Mouse (Mus musculus) intestine, embryonic 16.5 days (tissue): Measurements from ENCODE around the gene Fgfr2. TPM values are rescaled to one million over a fixed set of nuclear protein-coding genes. Genes with fewer than 3 reads are reported as not detected.

ENCODE experiments used
- ATAC-seq: fragments of 200-750 bp; cut with Nextera tagmentation; 2 replicates; pipeline ENCODE4 v1.8.0; 2017; ENCODE audit warnings: moderate TSS enrichment, moderate library complexity
- H3K27ac ChIP-seq: fragments of 300-500 bp; sonication (generic); 2 replicates; pipeline ENCODE4 v1.5.1; 2014; ENCODE audit warnings: mild to moderate bottlenecking, low read length
- H3K27me3 ChIP-seq: fragments of 300-500 bp; sonication (generic); replicated peaks from 2 replicates; pipeline ENCODE4 v1.6.1; 2014; ENCODE audit warnings: low read length, control low read depth, mixed read lengths; ENCODE audit not compliant: control insufficient read depth, insufficient read depth
- H3K36me3 ChIP-seq: fragments of 300-500 bp; sonication (generic); 2 replicates; pipeline ENCODE4 v1.6.1; 2014; ENCODE audit warnings: low read length, control low read depth; ENCODE audit not compliant: control insufficient read depth, insufficient read depth
- H3K4me1 ChIP-seq: fragments of 300-500 bp; sonication (generic); 2 replicates; pipeline ENCODE4 v1.6.1; 2014; ENCODE audit warnings: low read length, control low read depth, mixed read lengths; ENCODE audit not compliant: control insufficient read depth, insufficient read depth
- H3K4me2 ChIP-seq: fragments of 300-500 bp; sonication (generic); 2 replicates; pipeline ENCODE4 v1.6.1; 2014; ENCODE audit warnings: low read depth, low read length, control low read depth
- H3K4me3 ChIP-seq: fragments of 300-500 bp; sonication (generic); 2 replicates; pipeline ENCODE4 v1.5.1; 2014; ENCODE audit warnings: mild to moderate bottlenecking, low read length
- H3K9ac ChIP-seq: fragments of 300-500 bp; sonication (generic); 2 replicates; pipeline ENCODE4 v1.6.1; 2014; ENCODE audit warnings: low read depth, low read length
- H3K9me3 ChIP-seq: fragments of 300-500 bp; sonication (generic); 2 replicates; pipeline ENCODE4 v1.6.1; 2016; ENCODE audit warnings: low read length, control low read depth; ENCODE audit not compliant: control insufficient read depth
- WGBS: fragments of 180-500 bp; shearing (Covaris S2); extraction: QIAGEN DNeasy Blood & Tissue Kit; methylation state at CpG from one replicate; pipeline ENCODE4 v1.1.7; 2014; 5-methylcytosine and 5-hydroxymethylcytosine counted together
- polyA plus RNA-seq: library from polyadenylated mRNA; unstranded; fragments of >200 nt; fragmentation: Nextera tagmentation; extraction: Ambion mirVana; gene quantifications from 2 replicates; pipeline ENCODE4 v1.2.1, GENCODE M21; 2015

Fgfr2 gene
- polyA plus RNA-seq, 1 experiment from 2014 or later: 47.3 TPM

GRCm38 (mm10) chr7:132786011-132786410, 337.1 kb downstream of the Fgfr2 start:
- peak; percentile 49; the same call in 1 of the 2 replicates for ATAC-seq
- Histone ChIP-seq H3K27me3 (no peaks in the 10 kb centered on the region), H3K9me3 (no peaks in the 10 kb centered on the region), H3K36me3 (no peaks in the 10 kb centered on the region), H3K27ac (peak overlapping the region; percentile 71), H3K4me3 (no peak overlapping the region), H3K9ac (no peak overlapping the region), H3K4me2 (0 out of 2 replicates have a peak overlapping the region, but pooled peaks have one; percentile 0), H3K4me1 (peaks cover 54% of the 10 kb centered on the region)
- 30% methylated on average over 7 of the region's 7 CpGs for WGBS

GRCm38 (mm10) chr7:132784101-132784500, 339.0 kb downstream of the Fgfr2 start:
- no peaks in the 10 kb centered on the region for H3K27me3 ChIP-seq
- no peaks in the 10 kb centered on the region for H3K9me3 ChIP-seq
- no peaks in the 10 kb centered on the region; the same call in 1 of the 2 replicates for H3K36me3 ChIP-seq
- 78% methylated on average over 5 of the region's 5 CpGs for WGBS
- H3K4me3 ChIP-seq: no peak overlapping the region
- H3K27ac ChIP-seq: no peak overlapping the region
- peaks cover 56% of the 10 kb centered on the region for H3K4me1 ChIP-seq
- no peak overlapping the region for H3K4me2 ChIP-seq
- H3K9ac ChIP-seq: no peak overlapping the region
- ATAC-seq: no peak

- no peak for ATAC-seq
- Histone ChIP-seq H3K4me3 (no peak overlapping the region), H3K9me3 (no peaks in the 10 kb centered on the region), H3K36me3 (no peaks in the 10 kb centered on the region; the same call in 1 of the 2 replicates), H3K27ac (peak overlapping the region; percentile 3; the same call in 1 of the 2 replicates), H3K27me3 (no peaks in the 10 kb centered on the region), H3K4me2 (no peak overlapping the region), H3K4me1 (peaks cover 43% of the 10 kb centered on the region), H3K9ac (no peak overlapping the region)
- 48% methylated on average over 6 of the region's 6 CpGs for WGBS
Observed at GRCm38 (mm10) chr7:132781850-132782249, 341.3 kb downstream of the Fgfr2 start.

- H3K27me3 ChIP-seq: no peaks in the 10 kb centered on the region
- no peak for ATAC-seq
- peak overlapping the region; percentile 38 for H3K27ac ChIP-seq
- WGBS: 36% methylated on average over 7 of the region's 7 CpGs
- H3K4me1 ChIP-seq: peaks cover 39% of the 10 kb centered on the region
- no peak overlapping the region for H3K4me2 ChIP-seq
- H3K4me3 ChIP-seq: no peak overlapping the region
- H3K36me3 ChIP-seq: no peaks in the 10 kb centered on the region; the same call in 1 of the 2 replicates
- no peaks in the 10 kb centered on the region for H3K9me3 ChIP-seq
- no peak overlapping the region for H3K9ac ChIP-seq
Observed at GRCm38 (mm10) chr7:132781130-132781814, 341.9 kb downstream of the Fgfr2 start.

GRCm38 (mm10) chr7:132780611-132781010, 342.5 kb downstream of the Fgfr2 start:
- peak overlapping the region; percentile 38 for H3K27ac ChIP-seq
- H3K4me1 ChIP-seq: peaks cover 33% of the 10 kb centered on the region
- H3K4me2 ChIP-seq: no peak overlapping the region
- WGBS: 41% methylated on average over 4 of the region's 4 CpGs
- H3K36me3 ChIP-seq: no peaks in the 10 kb centered on the region; the same call in 1 of the 2 replicates
- no peaks in the 10 kb centered on the region for H3K27me3 ChIP-seq
- ATAC-seq: 0 out of 2 replicates have a peak, but pooled peaks have one; percentile 10
- H3K9me3 ChIP-seq: no peaks in the 10 kb centered on the region
- no peak overlapping the region for H3K9ac ChIP-seq
- H3K4me3 ChIP-seq: no peak overlapping the region

- Histone ChIP-seq H3K9me3 (no peaks in the 10 kb centered on the region), H3K27ac (no peak overlapping the region), H3K9ac (no peak overlapping the region), H3K4me3 (no peak overlapping the region), H3K36me3 (no peaks in the 10 kb centered on the region; the same call in 1 of the 2 replicates), H3K4me2 (no peak overlapping the region), H3K27me3 (no peaks in the 10 kb centered on the region), H3K4me1 (peaks cover 26% of the 10 kb centered on the region)
- ATAC-seq: peak; percentile 38; the same call in 1 of the 2 replicates
- 87% methylated on average over 13 of the region's 13 CpGs for WGBS
Observed at GRCm38 (mm10) chr7:132778630-132779029, 344.5 kb downstream of the Fgfr2 start.

- no peaks in the 10 kb centered on the region for H3K9me3 ChIP-seq
- no peak overlapping the region for H3K4me3 ChIP-seq
- H3K36me3 ChIP-seq: no peaks in the 10 kb centered on the region; the same call in 1 of the 2 replicates
- no peaks in the 10 kb centered on the region for H3K27me3 ChIP-seq
- 81% methylated on average over 1 of the region's 1 CpGs for WGBS
- peaks cover 26% of the 10 kb centered on the region for H3K4me1 ChIP-seq
- H3K4me2 ChIP-seq: no peak overlapping the region
- peak; percentile 41 for ATAC-seq
- no peak overlapping the region for H3K27ac ChIP-seq
- H3K9ac ChIP-seq: no peak overlapping the region
Observed at GRCm38 (mm10) chr7:132777728-132778453, 345.3 kb downstream of the Fgfr2 start.

- peak overlapping the region; percentile 21; the same call in 1 of the 2 replicates for H3K9ac ChIP-seq
- no peaks in the 10 kb centered on the region; the same call in 1 of the 2 replicates for H3K36me3 ChIP-seq
- no peak overlapping the region for H3K4me2 ChIP-seq
- WGBS: 82% methylated on average over 7 of the region's 7 CpGs
- no peaks in the 10 kb centered on the region for H3K27me3 ChIP-seq
- no peak overlapping the region for H3K4me3 ChIP-seq
- peaks cover 24% of the 10 kb centered on the region for H3K4me1 ChIP-seq
- H3K9me3 ChIP-seq: no peaks in the 10 kb centered on the region
- H3K27ac ChIP-seq: no peak overlapping the region
- ATAC-seq: no peak
Observed at GRCm38 (mm10) chr7:132777117-132777516, 346.0 kb downstream of the Fgfr2 start.

- Histone ChIP-seq H3K9ac (peak overlapping the region; percentile 21; the same call in 1 of the 2 replicates), H3K4me1 (peaks cover 18% of the 10 kb centered on the region), H3K9me3 (no peaks in the 10 kb centered on the region), H3K27me3 (no peaks in the 10 kb centered on the region), H3K36me3 (no peaks in the 10 kb centered on the region; the same call in 1 of the 2 replicates), H3K4me3 (no peak overlapping the region), H3K4me2 (no peak overlapping the region), H3K27ac (0 out of 2 replicates have a peak overlapping the region, but pooled peaks have one; percentile 9)
- ATAC-seq: peak; percentile 77
- WGBS: 81% methylated on average over 7 of the region's 7 CpGs
Observed at GRCm38 (mm10) chr7:132776338-132777111, 346.6 kb downstream of the Fgfr2 start.
